Mouse (Mus musculus) left cerebral cortex, adult 2 months (tissue): ENCODE data around the gene Rph3al. TPM values are rescaled to one million over a fixed set of nuclear protein-coding genes. Genes with fewer than 3 reads are reported as not detected.

Experiments
- DNase-seq, 2 experiments: peaks; one replicate each; pipeline ENCODE4 v3.0.0; 2021 to 2022; ENCODE audit warnings: low spot score in 2 of 2, mixed read lengths in 1 of 2; ENCODE audit errors: extremely low spot score in 1 of 2
- H3K27ac ChIP-seq: fragments of 200-600 bp; 2 replicates; pipeline ENCODE4 v1.8.1; 2022
- H3K4me3 ChIP-seq: fragments of 200-600 bp; 2 replicates; pipeline ENCODE4 v1.8.1; 2022
- CTCF ChIP-seq: fragments of 200-600 bp; IDR thresholded peaks from 2 replicates; pipeline ENCODE4 v1.8.1; 2022; ENCODE audit warnings: antibody characterized with exemption, mild to moderate bottlenecking, moderate library complexity
- intact Hi-C: fragments of 180-260 bp; cut with DNase I; formaldehyde crosslinking; loops from one replicate; pipeline ENCODE4 v1.15.1; 2025
- total RNA-seq, 2 experiments: library from RNA; stranded (reverse); gene quantifications; 2 replicates each; pipeline ENCODE4 v1.2.3; 2021

The Rph3al gene
- total RNA-seq, 2 experiments from 2014 or later, result 2.3 to 2.7 TPM

DNA sequence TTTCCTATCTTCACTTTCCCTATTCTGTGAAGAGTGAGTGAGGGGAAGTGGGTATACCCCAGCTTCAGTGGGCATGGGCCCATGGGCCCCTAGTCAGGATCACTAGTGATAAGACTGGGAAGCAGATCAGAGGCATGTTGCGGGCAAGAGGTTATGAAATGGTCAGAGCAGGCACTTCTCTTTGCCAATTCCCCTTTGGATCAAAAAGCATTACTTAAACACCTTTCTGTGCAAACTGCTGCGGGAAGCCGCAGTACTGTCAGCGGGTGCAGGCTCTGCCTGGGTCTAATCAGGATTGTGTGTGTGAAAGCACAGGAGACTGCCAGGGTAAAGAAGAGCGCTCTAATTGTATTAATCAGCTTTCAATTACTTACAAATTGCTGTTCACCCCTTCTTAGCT is 67.8 kb downstream of the Rph3al start:
- H3K4me3 ChIP-seq, result no peak overlapping the region
- intact Hi-C loops, result loop anchor here (1.0 kb wide), 1 partner anchor 74 kb away; the partner anchor contains the start of gene Doc2b
- TF ChIP-seq CTCF, result no peak

DNA sequence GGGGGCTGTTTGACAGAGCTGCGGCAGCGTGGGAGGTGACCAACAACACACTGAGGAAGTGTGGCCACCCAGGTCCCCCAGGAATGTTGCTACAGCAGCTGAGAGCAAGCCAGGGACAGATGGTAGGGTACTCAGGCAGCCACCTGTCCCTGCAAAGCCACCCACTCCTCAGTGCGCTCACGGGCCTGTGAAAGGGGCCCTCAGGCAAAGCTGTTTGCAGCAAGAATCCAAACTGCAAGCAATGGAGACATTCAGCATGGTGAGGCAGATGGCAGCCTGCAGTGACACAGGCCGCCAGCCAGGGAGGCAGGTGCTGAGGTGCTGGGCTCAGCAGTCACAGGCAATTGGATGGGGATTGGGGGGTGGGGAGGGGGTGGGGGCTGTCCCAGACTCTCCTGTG is 68.3 kb downstream of the Rph3al start:
- peak; percentile 77 to 82 for DNase-seq
- intact Hi-C loops, result loop anchor here (1.0 to 5.0 kb wide), 2 partner anchors 74 to 172 kb away; partner anchors contain the start of gene Doc2b
- TF ChIP-seq CTCF, result no peak; the same call in 1 of the 2 replicates
- H3K27ac ChIP-seq, result no peak overlapping the region
- no peak overlapping the region for H3K4me3 ChIP-seq

More for the DNA sequence above, 67.8 kb downstream of the Rph3al start:
- DNase-seq, result no peak
- H3K27ac ChIP-seq, result no peak overlapping the region

DNA sequence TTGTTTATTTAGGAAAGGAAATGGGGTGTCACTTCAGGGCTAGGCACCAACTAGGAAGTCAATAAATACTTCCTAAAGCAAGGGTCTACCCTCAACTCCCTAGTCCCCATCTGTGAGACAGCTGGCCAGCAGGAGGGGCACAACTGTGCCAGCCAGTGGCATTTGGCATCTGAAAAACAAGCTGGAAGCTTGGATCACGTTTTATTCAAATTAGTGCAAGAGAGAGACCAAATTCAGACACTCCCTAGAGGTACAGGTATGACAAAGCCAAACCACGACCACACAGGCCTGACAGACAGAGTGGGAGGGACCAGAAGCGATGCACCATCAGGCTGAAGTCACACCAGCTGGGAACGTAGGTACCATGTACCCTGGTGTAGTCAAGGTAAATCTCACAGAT is 71.4 kb downstream of the Rph3al start:
- DNase-seq, result no peak
- Histone ChIP-seq H3K27ac (no peak overlapping the region), H3K4me3 (no peak overlapping the region)
- intact Hi-C loops, result loop anchor here (5.0 kb wide), 1 partner anchor 175 kb away; no protein-coding TSS in a partner anchor
- no peak for TF ChIP-seq CTCF

DNA sequence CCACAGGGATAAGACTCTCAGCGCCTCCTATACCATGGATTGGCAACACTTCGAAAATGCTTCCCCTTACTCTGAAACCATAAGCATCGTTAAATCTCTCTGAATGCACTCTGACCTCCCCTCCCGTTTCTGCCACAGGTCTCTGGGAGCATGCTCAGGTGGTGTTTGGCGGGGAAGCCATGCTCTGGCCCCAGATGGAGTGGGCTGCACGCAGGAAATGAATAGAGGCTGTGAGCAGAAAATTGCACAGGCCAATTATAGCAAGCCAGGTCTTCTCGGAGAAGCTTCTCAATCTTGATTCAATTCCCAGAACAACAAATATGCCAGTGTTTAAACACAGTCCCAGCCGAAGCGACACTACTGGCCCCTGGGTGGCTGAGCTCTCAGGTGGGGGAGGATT is 72.4 kb downstream of the Rph3al start:
- intact Hi-C loops, result loop anchor here (5.0 kb wide), 1 partner anchor 176 kb away; no protein-coding TSS in a partner anchor
- Histone ChIP-seq H3K27ac (peak overlapping the region; percentile 57; the same call in 1 of the 2 replicates), H3K4me3 (no peak overlapping the region)
- no peak for DNase-seq
- TF ChIP-seq CTCF, result no peak

DNA sequence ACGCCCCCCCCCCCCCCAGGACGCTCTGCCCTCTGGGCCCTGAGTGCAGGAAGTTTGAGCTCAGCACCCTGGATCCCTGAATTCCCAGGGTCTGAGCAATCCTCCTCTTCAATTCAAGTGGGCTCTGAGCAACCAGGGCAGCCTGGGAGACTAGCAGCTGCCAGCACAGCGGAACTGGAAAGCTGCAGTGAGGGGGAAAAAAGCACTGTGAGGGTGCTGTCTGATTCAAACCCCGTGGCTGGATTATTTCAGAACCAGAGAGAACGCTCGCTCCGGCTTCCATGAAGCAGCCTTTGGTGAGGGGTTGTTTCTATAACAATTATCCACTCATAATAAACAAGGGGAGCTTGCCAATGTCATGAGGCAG is 73.0 kb downstream of the Rph3al start:
- peak overlapping the region; percentile 57; the same call in 1 of the 2 replicates for H3K27ac ChIP-seq
- no peak overlapping the region for H3K4me3 ChIP-seq
- DNase-seq, result peak in 1 of 2 experiments; percentile 36
- intact Hi-C loops, result loop anchor here (5.0 kb wide), 1 partner anchor 177 kb away; no protein-coding TSS in a partner anchor
- no peak for TF ChIP-seq CTCF

DNA sequence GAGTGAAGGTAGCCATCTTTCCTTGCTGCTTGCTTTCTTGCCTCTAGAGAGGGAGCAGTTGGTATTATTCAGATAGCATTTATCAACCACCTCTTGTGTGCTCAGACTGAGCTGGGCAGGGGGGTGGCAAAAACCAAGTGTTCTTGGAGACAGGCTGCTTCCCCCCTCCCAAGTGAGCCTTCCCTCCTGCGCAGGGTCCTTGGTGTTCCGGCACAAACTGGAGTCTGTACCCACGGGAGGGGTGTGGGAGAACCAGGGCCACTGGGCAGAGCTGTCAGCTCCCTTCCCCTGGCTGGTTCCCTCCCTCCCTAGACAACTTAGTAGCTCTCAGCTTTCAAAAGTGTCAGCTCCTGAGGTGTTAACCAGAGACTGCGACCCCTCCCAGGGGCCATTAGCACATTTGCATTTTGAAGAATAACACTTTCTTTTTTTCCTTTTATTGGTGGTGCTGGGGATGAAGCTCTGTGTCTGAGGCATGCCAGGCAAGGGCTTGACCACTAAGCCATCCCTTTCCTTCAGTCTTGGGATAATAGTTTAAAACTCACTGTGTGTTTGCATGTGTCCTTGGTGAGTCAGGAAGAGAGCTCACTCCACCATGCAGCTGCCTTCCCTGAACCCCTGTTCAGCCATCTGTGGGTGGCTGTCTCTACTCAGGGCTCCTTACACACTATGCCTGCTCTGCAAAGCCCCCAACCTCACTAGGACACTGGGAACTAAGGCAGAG is 73.5 kb downstream of the Rph3al start:
- no peak for DNase-seq
- intact Hi-C loops, result loop anchor here (5.0 kb wide), 1 partner anchor 178 kb away; no protein-coding TSS in a partner anchor
- Histone ChIP-seq H3K27ac (no peak overlapping the region), H3K4me3 (no peak overlapping the region)
- no peak for TF ChIP-seq CTCF

DNA sequence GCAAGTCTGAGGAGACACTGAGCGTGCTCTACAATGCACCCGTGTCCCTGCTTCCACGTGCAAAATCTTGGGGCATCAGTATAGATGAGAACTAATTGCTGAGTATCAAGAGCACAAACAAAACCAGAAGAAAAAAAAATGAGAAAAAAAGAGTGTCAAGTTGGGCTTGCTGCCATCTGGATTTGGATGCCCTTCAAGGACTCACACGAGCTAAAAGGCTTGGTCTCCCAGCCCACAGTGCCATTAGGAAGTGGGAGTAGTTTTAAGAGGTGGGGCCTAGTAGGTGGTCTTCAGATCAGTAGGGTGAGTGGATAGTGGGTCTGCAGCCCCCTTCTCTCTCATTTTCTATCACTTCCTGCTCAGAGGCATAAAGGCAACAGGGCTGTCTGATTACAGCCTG is 75.8 kb downstream of the Rph3al start:
- DNase-seq, result no peak
- no peak overlapping the region for H3K4me3 ChIP-seq
- TF ChIP-seq CTCF, result no peak
- H3K27ac ChIP-seq, result no peak overlapping the region
- intact Hi-C loops, result no loop called here

DNA sequence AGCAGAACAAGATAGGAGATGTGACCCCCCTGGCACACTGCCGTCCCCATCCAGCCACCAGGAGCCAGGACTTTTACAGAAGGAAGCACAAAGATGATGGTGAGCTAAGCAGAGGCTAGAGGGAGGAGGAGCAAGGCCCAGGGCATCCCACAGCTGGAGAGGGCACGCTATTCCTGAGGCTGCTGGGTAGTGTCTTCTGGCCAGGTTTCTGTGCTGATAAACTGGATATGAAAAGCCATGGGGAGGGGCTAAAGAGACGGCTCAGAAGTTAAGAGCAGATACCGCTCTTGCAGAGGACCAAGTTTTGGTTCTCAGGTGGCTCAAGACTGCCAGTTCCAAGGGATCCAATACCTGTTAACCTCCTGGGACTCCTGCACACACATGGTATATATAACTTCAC is 76.6 kb downstream of the Rph3al start:
- intact Hi-C loops, result no loop called here

DNA sequence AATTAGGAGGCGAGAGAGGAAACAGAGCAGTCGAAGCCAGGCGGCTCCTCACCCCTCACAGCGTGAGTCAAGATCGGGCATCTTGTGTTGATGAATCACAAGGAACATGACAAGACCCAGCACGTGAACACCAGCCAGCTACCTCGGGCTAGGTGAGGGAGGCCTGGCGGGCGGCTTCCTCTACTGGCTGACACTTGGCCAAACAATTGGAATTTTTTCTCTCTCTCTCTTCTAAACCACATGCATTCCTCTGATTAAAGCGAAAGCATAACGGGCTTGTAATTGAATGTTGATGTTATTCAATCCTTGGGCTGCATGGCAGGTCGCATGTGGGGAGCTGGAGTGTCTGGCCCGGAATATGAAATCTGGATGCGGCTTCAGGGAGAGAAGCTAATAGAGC is 77.0 kb downstream of the Rph3al start:
- no peak overlapping the region for H3K4me3 ChIP-seq
- no peak for DNase-seq
- intact Hi-C loops, result no loop called here
- TF ChIP-seq CTCF, result no peak
- no peak overlapping the region for H3K27ac ChIP-seq

More for the DNA sequence above, 76.6 kb downstream of the Rph3al start:
- no peak for DNase-seq
- no peak overlapping the region for H3K27ac ChIP-seq
- no peak for TF ChIP-seq CTCF
- H3K4me3 ChIP-seq, result no peak overlapping the region

DNA sequence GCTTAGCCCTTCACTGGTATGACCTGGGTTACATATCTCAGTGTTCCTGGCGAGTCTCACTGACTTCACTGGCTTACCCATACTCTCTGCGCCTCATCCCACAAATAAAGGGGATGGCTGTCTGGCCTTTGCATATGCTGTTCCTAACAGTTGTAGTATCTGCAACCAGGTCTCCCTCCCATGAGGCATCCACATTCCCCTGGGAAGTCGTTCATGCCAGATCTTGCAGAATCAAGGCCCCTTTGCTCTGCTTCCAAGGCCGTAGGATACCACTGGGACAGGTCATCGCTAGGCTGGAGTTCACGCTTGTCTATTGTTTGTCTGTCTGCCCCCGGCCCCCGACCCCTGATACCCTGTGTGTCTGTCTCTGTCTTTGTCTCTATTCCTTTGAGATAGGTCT is 78.8 kb downstream of the Rph3al start:
- no peak overlapping the region for H3K27ac ChIP-seq
- intact Hi-C loops, result no loop called here
- TF ChIP-seq CTCF, result no peak
- no peak for DNase-seq
- H3K4me3 ChIP-seq, result no peak overlapping the region

DNA sequence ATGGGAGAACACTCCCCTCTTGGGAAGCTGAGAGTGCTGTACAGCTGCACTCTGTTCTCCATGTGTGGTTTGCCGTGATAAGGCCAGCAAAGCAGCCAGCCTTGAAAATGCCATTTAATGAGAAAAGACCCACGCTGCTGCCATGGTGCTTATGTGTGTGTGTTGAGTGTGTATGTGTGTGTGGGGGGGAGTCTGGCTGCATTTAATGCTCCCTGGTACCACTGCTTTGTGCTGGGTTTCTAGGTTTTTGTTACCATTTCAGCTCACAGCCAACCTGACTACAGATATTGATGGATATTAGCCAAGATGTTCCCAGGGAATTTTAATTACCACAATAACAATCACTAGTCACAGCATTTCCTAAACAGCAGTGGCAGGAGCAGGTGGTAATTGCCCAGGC is 79.3 kb downstream of the Rph3al start:
- H3K27ac ChIP-seq, result no peak overlapping the region
- no peak for DNase-seq
- H3K4me3 ChIP-seq, result no peak overlapping the region
- intact Hi-C loops, result no loop called here
- TF ChIP-seq CTCF, result no peak

DNA sequence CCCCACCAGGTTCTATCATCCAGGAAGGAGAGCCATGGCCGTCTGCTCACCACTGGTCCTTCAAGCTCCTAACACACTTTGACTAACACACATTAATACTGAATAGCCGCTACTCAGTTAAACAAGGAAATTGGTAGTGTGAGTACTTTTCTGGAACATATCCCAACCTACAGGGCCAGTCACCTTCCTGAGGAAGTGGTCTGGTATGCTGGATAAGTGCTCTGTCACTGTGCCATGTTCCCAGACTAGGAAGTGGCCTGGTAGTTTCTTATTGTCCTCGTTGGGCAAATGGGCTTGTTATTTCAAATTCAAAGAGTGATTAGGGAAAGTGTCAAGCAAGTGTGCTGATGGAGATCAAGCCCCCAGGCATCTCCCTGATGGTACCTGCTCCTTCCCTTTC is 80.4 kb downstream of the Rph3al start:
- no peak for TF ChIP-seq CTCF
- intact Hi-C loops, result no loop called here
- DNase-seq, result no peak
- Histone ChIP-seq H3K27ac (no peak overlapping the region), H3K4me3 (no peak overlapping the region)

DNA sequence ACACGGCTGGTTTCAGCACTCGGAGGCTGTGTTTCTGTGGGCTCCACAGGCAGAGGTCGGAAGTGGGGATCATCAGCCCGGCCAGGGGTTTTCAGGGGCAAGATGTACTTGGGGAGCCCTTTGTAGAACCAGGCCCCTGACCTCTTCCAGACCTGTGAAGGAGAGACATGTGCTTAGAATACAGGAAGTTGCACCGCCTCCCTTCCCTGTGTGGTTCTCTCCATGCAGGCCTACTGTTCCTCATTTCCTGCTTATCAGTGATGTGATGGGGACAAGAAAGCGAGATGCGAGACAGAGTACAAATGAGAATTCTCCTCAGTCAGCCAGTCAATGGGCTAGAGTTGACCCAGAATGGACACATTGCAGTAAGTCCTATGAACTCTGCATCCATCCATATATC is 83.9 kb downstream of the Rph3al start:
- H3K27ac ChIP-seq, result no peak overlapping the region
- DNase-seq, result no peak
- no peak overlapping the region for H3K4me3 ChIP-seq
- intact Hi-C loops, result no loop called here
- TF ChIP-seq CTCF, result no peak
